In the genomic region with DNA sequence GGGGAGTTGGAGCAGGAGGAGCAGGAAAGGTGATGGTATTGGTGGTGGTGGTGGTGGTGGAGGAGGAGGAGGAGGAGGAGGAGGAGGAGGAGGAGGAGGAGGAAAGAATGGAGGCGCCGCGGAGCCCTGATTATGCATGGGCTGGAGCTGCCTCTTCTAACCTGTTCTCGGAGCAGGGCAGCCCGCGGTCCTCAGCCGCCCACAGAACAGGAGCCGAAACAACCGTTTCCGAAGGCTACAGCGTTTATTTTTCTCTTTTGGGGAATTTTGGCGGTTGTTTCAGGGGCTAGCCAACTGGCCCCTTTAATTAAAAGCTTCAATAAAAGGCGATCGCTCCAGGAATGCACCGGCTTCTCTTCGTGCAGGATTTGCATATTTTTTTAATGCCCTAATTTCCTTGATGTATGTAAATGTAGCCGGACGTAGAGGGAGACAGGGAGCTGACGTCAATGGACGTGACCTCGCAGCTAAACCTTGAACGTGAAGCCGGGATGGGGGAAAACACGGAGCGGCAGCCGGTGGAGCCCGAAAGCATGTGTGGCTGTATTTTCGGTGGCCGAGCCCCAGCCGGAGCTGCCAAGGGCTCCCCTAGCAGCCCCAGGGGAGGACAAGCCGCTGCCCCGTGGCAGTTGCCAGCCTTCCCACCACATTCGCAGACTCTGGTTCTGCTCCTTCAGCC, we compare ENCODE assay signal across 8 mouse cellular contexts.
DNase-seq lines count a peak whose midpoint lies in the region; ATAC-seq lines count a peak whose summit lies in the region.

No protein-coding gene starts in this region.

- DNase-seq in liver, embryonic 11.5 days (ENCODE audit: low spot score): no peak
- DNase-seq in liver: no peak
- DNase-seq in cerebellum, adult 11 months: peak; percentile 87
- DNase-seq in liver, embryonic 13.5 days: no peak
- DNase-seq in right cerebral cortex, postnatal 36 days (ENCODE audit: low spot score in 2 of 2): peak; percentile 83 to 85
- DNase-seq in ovary, postnatal 10 days (ENCODE audit: low spot score): no peak

- under 1% methylated on average over 33 of the region's 33 CpGs for WGBS in liver, embryonic 11.5 days
- under 1% methylated on average over 33 of the region's 33 CpGs for WGBS in forebrain, embryonic 16.5 days
- WGBS in kidney, embryonic 15.5 days: under 1% methylated on average over 33 of the region's 33 CpGs
- WGBS in liver, embryonic 13.5 days (ENCODE audit: insufficient replicate concordance): under 1% methylated on average over 31 of the region's 33 CpGs

- H3K36me3 ChIP-seq in liver, embryonic 11.5 days (ENCODE audit: control insufficient read depth, insufficient read depth, low read length): no peaks in the 10 kb centered on the region
- H3K36me3 ChIP-seq in forebrain, embryonic 16.5 days (ENCODE audit: control insufficient read depth, insufficient read depth): no peaks in the 10 kb centered on the region
- H3K36me3 ChIP-seq in kidney, embryonic 15.5 days: no peaks in the 10 kb centered on the region
- H3K36me3 ChIP-seq in liver, embryonic 13.5 days: no peaks in the 10 kb centered on the region

- no peak overlapping the region for H3K9ac ChIP-seq in liver, embryonic 11.5 days (ENCODE audit: low read depth, low read length)
- H3K9ac ChIP-seq in forebrain, embryonic 16.5 days (replicated peaks; ENCODE audit: low read depth, low read length): peak overlapping the region; percentile 100
- H3K9ac ChIP-seq in kidney, embryonic 15.5 days: peak overlapping the region; percentile 36; the same call in 1 of the 2 replicates
- no peak overlapping the region for H3K9ac ChIP-seq in liver, embryonic 13.5 days

- H3K4me1 ChIP-seq in liver, embryonic 11.5 days (replicated peaks; ENCODE audit: control insufficient read depth, insufficient read depth, low read length): no peaks in the 10 kb centered on the region
- H3K4me1 ChIP-seq in forebrain, embryonic 16.5 days (replicated peaks; ENCODE audit: control insufficient read depth, insufficient read depth, low read length): no peaks in the 10 kb centered on the region
- H3K4me1 ChIP-seq in kidney, embryonic 15.5 days: peaks cover 35% of the 10 kb centered on the region
- H3K4me1 ChIP-seq in liver, embryonic 13.5 days (replicated peaks): peaks cover 9% of the 10 kb centered on the region; the same call in 1 of the 2 replicates

- peaks cover 94% of the 10 kb centered on the region for H3K27me3 ChIP-seq in liver, embryonic 11.5 days (replicated peaks; ENCODE audit: control insufficient read depth, insufficient read depth, low read length)
- no peaks in the 10 kb centered on the region for H3K27me3 ChIP-seq in forebrain, embryonic 16.5 days (replicated peaks; ENCODE audit: control insufficient read depth, insufficient read depth, low read length)
- H3K27me3 ChIP-seq in kidney, embryonic 15.5 days: peaks cover 94% of the 10 kb centered on the region
- peaks cover 98% of the 10 kb centered on the region for H3K27me3 ChIP-seq in liver, embryonic 13.5 days

- H3K4me2 ChIP-seq in liver, embryonic 11.5 days: peak overlapping the region; percentile 86
- peak overlapping the region; percentile 80 for H3K4me2 ChIP-seq in forebrain, embryonic 16.5 days (ENCODE audit: low read length)
- H3K4me2 ChIP-seq in kidney, embryonic 15.5 days: peak overlapping the region; percentile 93
- peak overlapping the region; percentile 74 for H3K4me2 ChIP-seq in liver, embryonic 13.5 days

- no peak overlapping the region for H3K27ac ChIP-seq in liver, embryonic 11.5 days (ENCODE audit: low read depth, low read length)
- peak overlapping the region; percentile 100 for H3K27ac ChIP-seq in forebrain, embryonic 16.5 days (ENCODE audit: low read length)
- peak overlapping the region; percentile 94 for H3K27ac ChIP-seq in kidney, embryonic 15.5 days
- H3K27ac ChIP-seq in liver, embryonic 13.5 days: no peak overlapping the region

- no peaks in the 10 kb centered on the region for H3K9me3 ChIP-seq in liver, embryonic 11.5 days (ENCODE audit: control insufficient read depth, low read length)
- H3K9me3 ChIP-seq in forebrain, embryonic 16.5 days (ENCODE audit: control insufficient read depth, low read length): no peaks in the 10 kb centered on the region
- no peaks in the 10 kb centered on the region for H3K9me3 ChIP-seq in kidney, embryonic 15.5 days (replicated peaks)
- no peaks in the 10 kb centered on the region for H3K9me3 ChIP-seq in liver, embryonic 13.5 days (replicated peaks)

- no peak for ATAC-seq in liver, embryonic 11.5 days (replicated peaks; ENCODE audit: low FRiP score)
- peak; percentile 17 for ATAC-seq in forebrain, embryonic 16.5 days
- ATAC-seq in kidney, embryonic 15.5 days (replicated peaks; ENCODE audit: low FRiP score): peak; percentile 3; the same call in 1 of the 2 replicates
- no peak for ATAC-seq in liver, embryonic 13.5 days (ENCODE audit: low read depth)

- peak overlapping the region; percentile 11; the same call in 1 of the 2 replicates for H3K4me3 ChIP-seq in liver, embryonic 11.5 days (ENCODE audit: low read depth, low read length)
- H3K4me3 ChIP-seq in forebrain, embryonic 16.5 days (replicated peaks; ENCODE audit: low read length): peak overlapping the region; percentile 74
- H3K4me3 ChIP-seq in kidney, embryonic 15.5 days (replicated peaks): peak overlapping the region; percentile 66
- H3K4me3 ChIP-seq in liver, embryonic 13.5 days (replicated peaks): peak overlapping the region; percentile 17

Comparison
In these comparisons a context has a peak if more than half of its experiments do, and no peak if none do; other contexts are left out.
1. ATAC-seq: peak in forebrain, embryonic 16.5 days (single experiment) and kidney, embryonic 15.5 days (single experiment); none in liver, embryonic 11.5 days (single experiment) and liver, embryonic 13.5 days (single experiment).
2. DNase-seq: peak in cerebellum, adult 11 months (single experiment) and right cerebral cortex, postnatal 36 days (2 of 2); none in liver, embryonic 11.5 days (single experiment), liver (single experiment), liver, embryonic 13.5 days (single experiment) and ovary, postnatal 10 days (single experiment).
3. H3K27ac ChIP-seq: peak in forebrain, embryonic 16.5 days (single experiment) and kidney, embryonic 15.5 days (single experiment); none in liver, embryonic 11.5 days (single experiment) and liver, embryonic 13.5 days (single experiment).
4. H3K4me3 ChIP-seq: peak in every context shown above with its lines; median percentile 74 in forebrain, embryonic 16.5 days; 66 in kidney, embryonic 15.5 days; 17 in liver, embryonic 13.5 days; 11 in liver, embryonic 11.5 days.
5. H3K9ac ChIP-seq: peak in forebrain, embryonic 16.5 days (single experiment) and kidney, embryonic 15.5 days (single experiment); none in liver, embryonic 11.5 days (single experiment) and liver, embryonic 13.5 days (single experiment).
6. Peak in every context shown above with its lines, with median percentiles within 50 percentile points of each other: H3K4me2 ChIP-seq.